Mouse (Mus musculus) forebrain, postnatal 0 days (tissue): ENCODE data around the gene Tcf23. TPM values are rescaled to one million over a fixed set of nuclear protein-coding genes. Genes with fewer than 3 reads are reported as not detected.

Experiments
- ATAC-seq: fragments of 200-750 bp; cut with Nextera tagmentation; 2 replicates; pipeline ENCODE4 v1.8.0; 2017; ENCODE audit warnings: mild to moderate bottlenecking, moderate library complexity
- DNase-seq: peaks from one replicate; pipeline ENCODE4 v3.0.0-alpha.2; 2015
- H3K27ac ChIP-seq: fragments of 300-500 bp; sonication (generic); 2 replicates; pipeline ENCODE4 v1.5.1; 2014; ENCODE audit warnings: low read depth, mild to moderate bottlenecking, antibody characterized with exemption, low read length, moderate library complexity, mixed read lengths
- H3K27me3 ChIP-seq: fragments of 300-500 bp; sonication (generic); 2 replicates; pipeline ENCODE4 v1.6.1; 2014; ENCODE audit warnings: mild to moderate bottlenecking, low read length, mixed read lengths; ENCODE audit not compliant: insufficient read depth
- H3K36me3 ChIP-seq: fragments of 300-500 bp; sonication (generic); 2 replicates; pipeline ENCODE4 v1.6.1; 2014; ENCODE audit warnings: mild to moderate bottlenecking, moderate library complexity; ENCODE audit not compliant: insufficient read depth
- H3K4me1 ChIP-seq: fragments of 300-500 bp; sonication (generic); 2 replicates; pipeline ENCODE4 v1.6.1; 2014; ENCODE audit warnings: antibody characterized with exemption; ENCODE audit not compliant: insufficient read depth
- H3K4me2 ChIP-seq: fragments of 300-500 bp; sonication (generic); 2 replicates; pipeline ENCODE4 v1.6.1; 2014; ENCODE audit warnings: low read depth, mild to moderate bottlenecking, moderate library complexity
- H3K4me3 ChIP-seq: fragments of 300-500 bp; sonication (generic); 2 replicates; pipeline ENCODE4 v1.5.1; 2014; ENCODE audit warnings: low read depth, low read length, mixed read lengths
- H3K9ac ChIP-seq: fragments of 300-500 bp; sonication (generic); 2 replicates; pipeline ENCODE4 v1.6.1; 2014; ENCODE audit warnings: mild to moderate bottlenecking
- H3K9me3 ChIP-seq: fragments of 300-500 bp; sonication (generic); 2 replicates; pipeline ENCODE4 v1.6.1; 2016; ENCODE audit warnings: low read length
- CTCF ChIP-seq: sonication (generic); IDR thresholded peaks from 2 replicates; pipeline ENCODE4 v1.5.1; 2016; ENCODE audit warnings: antibody characterized with exemption, control low read depth, low read depth
- WGBS: fragments of 180-500 bp; shearing (Covaris S2); extraction: QIAGEN DNeasy Blood & Tissue Kit; methylation state at CpG from one replicate; pipeline ENCODE4 v1.1.7; 2014; 5-methylcytosine and 5-hydroxymethylcytosine counted together
- polyA plus RNA-seq: library from polyadenylated mRNA; unstranded; fragments of >200 nt; fragmentation: Nextera tagmentation; extraction: Ambion mirVana; gene quantifications from 2 replicates; pipeline ENCODE4 v1.2.1, GENCODE M21; 2015
- total RNA-seq: library from RNA; depleted of rRNA; stranded (reverse); fragments of >200 nt; gene quantifications from 2 replicates; pipeline ENCODE4 v1.2.3, GENCODE M21; 2014

Gene Tcf23
- total and polyA plus RNA-seq, 2 experiments from 2014 or later, result not detected

GRCm38 (mm10) chr5:30923119-30923518 is 45.3 kb upstream of the Tcf23 start:
- Histone ChIP-seq H3K4me2 (no peak overlapping the region), H3K27me3 (no peaks in the 10 kb centered on the region), H3K9ac (no peak overlapping the region), H3K4me1 (0 out of 2 replicates have a peak, but pooled peaks cover 4% of the 10 kb centered on the region), H3K27ac (no peak overlapping the region), H3K4me3 (no peak overlapping the region), H3K36me3 (no peaks in the 10 kb centered on the region), H3K9me3 (no peaks in the 10 kb centered on the region)
- TF ChIP-seq CTCF, result no peak
- no peak for ATAC-seq
- DNase-seq, result no peak
- 90% methylated on average over 6 of the region's 6 CpGs for WGBS

DNA sequence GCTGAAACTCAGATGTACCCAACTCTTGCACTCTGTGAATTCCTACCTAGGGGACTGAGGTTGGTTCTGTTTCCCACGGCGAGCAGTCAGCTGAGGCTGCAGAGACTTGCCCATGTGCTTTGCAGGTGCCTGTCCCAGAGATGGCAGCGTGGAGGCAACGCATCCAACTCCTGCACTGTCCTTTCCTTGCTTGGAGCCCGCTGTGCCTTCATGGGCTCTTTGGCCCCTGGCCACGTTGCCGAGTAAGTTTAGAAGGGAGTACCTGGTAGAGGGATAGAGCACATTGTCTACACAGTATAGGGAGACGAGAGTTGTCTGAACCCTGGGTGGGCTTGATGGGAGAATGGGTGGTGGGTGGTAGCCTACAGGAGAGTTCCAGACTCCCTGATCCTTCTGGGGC is 43.8 kb upstream of the Tcf23 start:
- no peak overlapping the region for H3K4me2 ChIP-seq

DNA sequence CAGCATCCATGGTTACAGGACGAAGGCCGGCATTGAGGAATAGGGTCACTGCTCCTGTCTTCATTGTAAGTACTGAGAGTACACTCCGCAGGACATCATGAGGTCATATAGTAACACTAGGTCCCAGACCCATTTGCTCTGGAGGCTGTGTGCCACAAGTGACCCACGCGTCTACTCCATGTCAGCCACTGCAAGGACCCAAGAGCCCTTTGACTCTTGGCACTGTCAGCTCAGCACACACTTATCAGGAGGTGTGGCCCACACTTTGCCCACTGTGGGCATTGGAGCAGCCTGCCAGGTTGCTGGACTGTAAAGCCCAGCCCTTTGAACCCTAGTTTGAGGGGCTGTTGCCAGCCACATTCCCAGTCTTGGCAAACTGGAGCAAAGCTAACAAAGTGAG is 43.2 kb upstream of the Tcf23 start:
- Histone ChIP-seq H3K27ac (no peak overlapping the region), H3K9me3 (no peaks in the 10 kb centered on the region), H3K4me1 (0 out of 2 replicates have a peak, but pooled peaks cover 4% of the 10 kb centered on the region), H3K9ac (no peak overlapping the region), H3K36me3 (no peaks in the 10 kb centered on the region), H3K27me3 (no peaks in the 10 kb centered on the region), H3K4me2 (no peak overlapping the region), H3K4me3 (no peak overlapping the region)
- 95% methylated on average over 5 of the region's 5 CpGs for WGBS
- TF ChIP-seq CTCF, result no peak
- no peak for ATAC-seq
- no peak for DNase-seq

More for the DNA sequence above, 43.8 kb upstream of the Tcf23 start:
- ATAC-seq (no peak), DNase-seq (no peak)
- H3K27me3 ChIP-seq, result no peaks in the 10 kb centered on the region
- TF ChIP-seq CTCF, result no peak
- H3K4me1 ChIP-seq, result 0 out of 2 replicates have a peak, but pooled peaks cover 4% of the 10 kb centered on the region
- no peaks in the 10 kb centered on the region for H3K36me3 ChIP-seq
- H3K4me3 ChIP-seq, result no peak overlapping the region
- no peak overlapping the region for H3K9ac ChIP-seq
- no peaks in the 10 kb centered on the region for H3K9me3 ChIP-seq
- H3K27ac ChIP-seq, result no peak overlapping the region
- WGBS, result 75% methylated on average over 8 of the region's 8 CpGs

GRCm38 (mm10) chr5:30926073-30926472 is 42.4 kb upstream of the Tcf23 start:
- ATAC-seq, result no peak

GRCm38 (mm10) chr5:30927945-30928529 is 40.4 kb upstream of the Tcf23 start:
- Histone ChIP-seq H3K4me1 (no peaks in the 10 kb centered on the region), H3K36me3 (peaks cover 2% of the 10 kb centered on the region; the same call in 1 of the 2 replicates), H3K27me3 (no peaks in the 10 kb centered on the region), H3K27ac (no peak overlapping the region), H3K4me3 (no peak overlapping the region), H3K4me2 (peak overlapping the region; percentile 21; the same call in 1 of the 2 replicates), H3K9me3 (no peaks in the 10 kb centered on the region), H3K9ac (no peak overlapping the region)
- DNase-seq (peak; percentile 67), ATAC-seq (peak; percentile 87)
- 42% methylated on average over 7 of the region's 7 CpGs for WGBS
- TF ChIP-seq CTCF, result no peak

More at GRCm38 (mm10) chr5:30926073-30926472, 42.4 kb upstream of the Tcf23 start:
- no peak overlapping the region for H3K4me3 ChIP-seq
- DNase-seq, result no peak
- WGBS, result 74% methylated on average over 2 of the region's 2 CpGs
- H3K27me3 ChIP-seq, result no peaks in the 10 kb centered on the region
- H3K27ac ChIP-seq, result no peak overlapping the region
- no peak overlapping the region for H3K9ac ChIP-seq
- H3K4me2 ChIP-seq, result no peak overlapping the region
- no peak for TF ChIP-seq CTCF
- no peaks in the 10 kb centered on the region for H3K36me3 ChIP-seq
- 0 out of 2 replicates have a peak, but pooled peaks cover 4% of the 10 kb centered on the region for H3K4me1 ChIP-seq
- no peaks in the 10 kb centered on the region for H3K9me3 ChIP-seq

- peak; percentile 66 for ATAC-seq
- DNase-seq, result peak; percentile 84
- Histone ChIP-seq H3K4me1 (no peaks in the 10 kb centered on the region), H3K27me3 (no peaks in the 10 kb centered on the region), H3K4me2 (no peak overlapping the region), H3K4me3 (no peak overlapping the region), H3K9ac (no peak overlapping the region), H3K36me3 (peaks cover 8% of the 10 kb centered on the region; the same call in 1 of the 2 replicates), H3K9me3 (no peaks in the 10 kb centered on the region), H3K27ac (no peak overlapping the region)
- peak; percentile 80 for TF ChIP-seq CTCF
- 35% methylated on average over 4 of the region's 4 CpGs for WGBS
Observed at GRCm38 (mm10) chr5:30930121-30930520, 38.3 kb upstream of the Tcf23 start.

DNA sequence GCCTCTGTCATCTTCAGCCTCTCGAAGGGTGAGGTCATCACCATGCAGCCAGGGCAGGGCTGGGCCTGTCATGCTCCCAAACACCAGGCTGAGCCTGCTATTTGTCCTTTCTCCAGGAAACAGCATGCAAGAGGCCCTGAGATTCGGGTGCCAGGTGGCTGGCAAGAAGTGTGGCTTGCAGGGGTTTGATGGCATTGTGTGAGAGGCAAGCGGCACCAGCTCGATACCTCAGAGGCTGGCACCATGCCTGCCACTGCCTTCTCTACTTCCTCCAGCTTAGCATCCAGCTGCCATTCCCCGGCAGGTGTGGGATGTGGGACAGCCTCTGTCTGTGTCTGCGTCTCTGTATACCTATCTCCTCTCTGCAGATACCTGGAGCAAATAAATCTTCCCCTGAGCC is 37.6 kb upstream of the Tcf23 start:
- Histone ChIP-seq H3K9ac (no peak overlapping the region), H3K27me3 (no peaks in the 10 kb centered on the region), H3K4me3 (no peak overlapping the region), H3K4me1 (no peaks in the 10 kb centered on the region), H3K9me3 (no peaks in the 10 kb centered on the region), H3K27ac (no peak overlapping the region), H3K36me3 (peaks cover 8% of the 10 kb centered on the region; the same call in 1 of the 2 replicates), H3K4me2 (no peak overlapping the region)
- no peak for ATAC-seq
- no peak for TF ChIP-seq CTCF
- 65% methylated on average over 6 of the region's 6 CpGs for WGBS
- no peak for DNase-seq
